Mouse (Mus musculus) midbrain, embryonic 10.5 days (tissue): ENCODE data around the gene Gm10447. TPM values are rescaled to one million over a fixed set of nuclear protein-coding genes. Genes with fewer than 3 reads are reported as not detected.

Experiments used
- DNase-seq: peaks from one replicate; pipeline ENCODE4 v3.0.0-alpha.2; 2017; ENCODE audit warnings: low spot score
- H3K27ac ChIP-seq: fragments of 300-500 bp; sonication (generic); replicated peaks from 2 replicates; pipeline ENCODE4 v1.5.1; 2016; ENCODE audit warnings: mild to moderate bottlenecking
- H3K27me3 ChIP-seq: fragments of 300-500 bp; sonication (generic); 2 replicates; pipeline ENCODE4 v1.6.1; 2016; ENCODE audit warnings: low read depth, mild to moderate bottlenecking; ENCODE audit not compliant: poor library complexity, severe bottlenecking
- H3K36me3 ChIP-seq: fragments of 300-500 bp; sonication (generic); 2 replicates; pipeline ENCODE4 v1.6.1; 2016; ENCODE audit warnings: mild to moderate bottlenecking, moderate library complexity
- H3K4me1 ChIP-seq: fragments of 300-500 bp; sonication (generic); 2 replicates; pipeline ENCODE4 v1.6.1; 2016
- H3K4me3 ChIP-seq: fragments of 300-500 bp; sonication (generic); 2 replicates; pipeline ENCODE4 v1.5.1; 2016; ENCODE audit warnings: mild to moderate bottlenecking, moderate library complexity
- H3K9me3 ChIP-seq: fragments of 300-500 bp; sonication (generic); replicated peaks from 2 replicates; pipeline ENCODE4 v1.6.1; 2016; ENCODE audit warnings: mild to moderate bottlenecking
- WGBS: fragments of 180-500 bp; shearing (Covaris S2); methylation state at CpG from one replicate; pipeline ENCODE4 v1.1.7; 2016; 5-methylcytosine and 5-hydroxymethylcytosine counted together
- polyA plus RNA-seq: library from polyadenylated mRNA; unstranded; fragments of >200 nt; fragmentation: Nextera tagmentation; extraction: Ambion mirVana; gene quantifications from 2 replicates; pipeline ENCODE4 v1.2.1, GENCODE M21; 2016

The Gm10447 gene
- polyA plus RNA-seq, 1 experiment from 2014 or later, result not detected

DNA sequence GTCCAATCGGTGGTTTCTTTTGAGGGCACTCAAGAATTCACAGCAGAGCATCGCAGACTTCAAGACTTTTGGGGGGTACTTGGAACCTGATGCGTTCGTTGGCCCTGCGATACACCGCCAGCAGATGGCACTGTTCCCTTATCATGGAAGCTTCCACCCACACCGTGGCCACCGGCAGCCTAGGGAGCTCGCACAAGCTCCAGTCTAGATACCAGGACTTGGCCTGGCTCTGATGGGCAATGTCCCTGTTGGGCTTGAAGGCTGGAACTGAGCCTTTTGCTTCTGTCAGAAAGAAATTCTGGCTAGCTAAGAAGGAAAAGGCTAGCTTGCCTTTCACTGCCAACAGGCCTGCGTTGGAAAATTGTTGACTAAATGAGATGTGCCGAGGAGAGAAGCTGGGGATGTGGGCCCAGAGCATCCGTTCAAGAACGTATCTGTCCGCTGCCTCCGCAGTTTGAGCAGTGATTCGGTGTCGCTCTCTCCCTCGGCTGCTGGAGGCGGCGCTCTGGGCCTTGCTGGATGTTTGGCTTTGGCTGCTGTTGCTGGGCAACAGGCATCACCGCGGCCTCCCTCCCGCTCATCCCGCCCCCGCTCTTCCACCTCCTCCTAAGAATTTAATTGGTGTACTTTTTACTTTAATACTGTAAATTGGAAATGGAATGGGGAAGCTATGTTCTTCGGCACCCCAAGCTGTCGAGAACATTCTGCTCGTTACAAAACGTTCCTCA is 13.2 kb upstream of the Gm10447 start, which contains the start of gene Gm9837:
TSS of gene Gm9837 (minus strand) at position 512 of the 728 bp plus-strand sequence.
- H3K27me3 ChIP-seq, result peaks cover 99% of the 10 kb centered on the region
- 2% methylated on average over 29 of the region's 29 CpGs for WGBS
- H3K27ac ChIP-seq, result peak within 1 kb of the TSS; percentile 24
- H3K9me3 ChIP-seq, result no peaks in the 10 kb centered on the region; the same call in 1 of the 2 replicates
- peaks cover 28% of the 10 kb centered on the region for H3K4me1 ChIP-seq
- no peaks in the 10 kb centered on the region for H3K36me3 ChIP-seq
- DNase-seq, result peak; percentile 90
- peak within 1 kb of the TSS; percentile 44 for H3K4me3 ChIP-seq

DNA sequence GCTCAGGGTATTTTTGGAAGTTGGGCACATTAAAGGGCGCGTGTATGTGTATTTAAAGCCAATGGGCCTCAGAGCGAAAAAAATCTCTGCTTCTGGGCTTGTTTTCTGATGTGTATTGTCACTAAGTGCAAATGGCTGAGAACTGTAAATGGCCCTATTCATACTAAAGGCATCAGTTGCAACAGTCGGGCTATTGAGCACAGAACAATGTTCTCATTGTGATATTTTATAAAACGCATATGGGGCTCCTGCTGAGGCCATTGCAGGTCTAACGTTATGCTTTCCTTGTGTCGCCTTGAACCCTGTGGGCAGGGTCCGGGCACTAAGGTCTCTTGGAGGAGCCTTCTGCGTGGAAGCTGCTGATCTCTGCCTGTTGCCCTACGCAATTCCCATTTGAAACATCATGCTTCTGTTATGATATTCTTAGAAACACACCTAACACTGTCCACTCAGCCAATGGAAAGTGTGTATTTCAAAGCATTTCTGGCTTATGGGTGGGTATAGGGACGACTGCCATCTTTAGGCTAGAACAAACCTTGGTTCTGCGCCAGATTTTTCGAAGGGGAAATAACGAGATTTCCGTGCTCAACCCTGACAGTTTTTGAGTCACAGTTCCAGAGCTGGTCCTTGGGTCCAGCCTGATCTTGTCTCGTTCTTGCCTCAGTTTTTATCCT is 12.5 kb upstream of the Gm10447 start:
- Histone ChIP-seq H3K27ac (no peak overlapping the region), H3K36me3 (no peaks in the 10 kb centered on the region), H3K4me3 (0 out of 2 replicates have a peak overlapping the region, but pooled peaks have one; percentile 44), H3K4me1 (peaks cover 27% of the 10 kb centered on the region), H3K9me3 (peaks cover 6% of the 10 kb centered on the region; the same call in 1 of the 2 replicates), H3K27me3 (peaks cover 99% of the 10 kb centered on the region)
- DNase-seq, result no peak
- 49% methylated on average over 16 of the region's 16 CpGs for WGBS

DNA sequence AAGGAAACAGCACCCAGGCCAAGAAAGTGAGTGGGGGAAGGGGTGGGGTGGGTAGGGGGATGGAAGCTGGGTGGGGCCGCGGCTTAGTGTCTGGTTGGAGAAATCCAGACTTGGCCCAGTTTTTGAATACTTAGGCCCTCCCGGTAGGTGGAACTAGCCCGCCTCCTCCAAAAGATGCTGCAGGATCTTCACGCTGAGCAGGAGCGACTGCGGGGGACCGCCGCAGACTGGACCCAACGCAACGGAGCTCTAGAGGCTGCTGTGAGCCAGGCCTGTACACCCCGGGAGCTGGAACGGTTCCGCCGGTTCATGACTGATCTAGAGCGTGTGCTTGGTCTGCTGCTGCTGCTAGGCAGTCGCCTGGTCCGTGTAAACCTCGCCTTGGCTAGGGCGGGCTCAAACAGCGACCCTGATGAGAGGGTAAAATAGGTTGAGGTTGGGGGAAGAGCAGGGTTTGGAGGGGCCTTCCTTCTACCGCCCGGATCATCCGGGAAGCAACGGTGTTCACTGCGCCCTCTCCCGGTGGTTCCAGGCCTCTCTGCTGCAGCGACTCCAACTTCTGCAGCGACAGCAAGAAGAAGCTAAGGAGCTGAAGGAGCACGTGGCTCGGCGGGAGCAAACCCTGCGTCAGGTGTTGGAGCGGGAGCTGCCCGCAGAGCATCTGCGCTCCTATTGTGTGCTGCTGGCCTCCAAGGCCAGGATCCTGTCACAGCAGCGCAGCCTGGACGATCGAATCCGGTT is 9.5 kb upstream of the Gm10447 start:
- WGBS, result 5% methylated on average over 40 of the region's 40 CpGs
- H3K27ac ChIP-seq, result peak overlapping the region; percentile 69; the same call in 1 of the 2 replicates
- H3K9me3 ChIP-seq, result peaks cover 6% of the 10 kb centered on the region; the same call in 1 of the 2 replicates
- peak overlapping the region; percentile 44 for H3K4me3 ChIP-seq
- H3K27me3 ChIP-seq, result peaks cover 99% of the 10 kb centered on the region
- H3K36me3 ChIP-seq, result no peaks in the 10 kb centered on the region
- peak; percentile 86 for DNase-seq
- peaks cover 44% of the 10 kb centered on the region for H3K4me1 ChIP-seq

DNA sequence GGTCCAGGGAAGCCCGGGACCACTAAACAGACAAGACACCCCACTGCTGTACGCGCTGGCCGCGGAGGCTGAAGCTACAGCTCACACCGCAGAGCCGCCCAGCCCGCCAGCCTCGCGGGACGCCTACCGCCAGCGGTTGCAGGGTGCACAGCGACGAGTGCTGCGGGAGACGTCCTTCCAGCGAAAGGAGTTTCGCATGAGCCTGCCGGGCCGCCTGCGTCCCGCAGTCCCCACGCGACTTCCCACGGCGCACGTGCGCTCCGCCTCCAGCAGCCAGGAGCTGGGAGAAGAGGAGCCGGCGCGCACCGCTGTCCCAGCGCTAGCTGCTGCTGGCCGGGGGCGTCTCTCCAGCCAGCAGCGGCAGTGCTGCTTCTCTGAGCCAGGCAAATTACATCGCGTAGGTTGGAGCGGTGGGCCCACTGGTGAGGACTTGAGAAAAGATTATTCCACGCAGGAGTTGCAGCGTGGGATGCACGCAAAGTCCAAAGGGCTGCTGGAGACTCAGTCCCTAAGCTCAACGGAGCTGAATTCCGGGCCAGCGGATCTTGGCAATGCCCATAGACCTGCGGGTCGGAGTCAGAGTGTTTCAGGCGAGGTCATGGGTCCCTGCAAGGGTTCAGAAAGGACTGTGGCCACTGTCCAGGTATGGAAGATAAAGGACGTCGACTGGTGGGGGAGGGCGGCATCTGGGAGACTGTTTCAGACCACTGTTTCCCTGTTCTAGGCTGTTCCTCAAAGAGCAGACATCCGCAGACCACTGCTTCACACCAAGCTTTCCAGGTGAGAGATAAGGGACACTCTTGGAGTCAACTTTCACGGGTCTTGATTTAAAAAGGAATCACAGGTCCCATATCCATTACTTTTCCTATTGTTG is 6.9 kb upstream of the Gm10447 start:
- 7% methylated on average over 55 of the region's 55 CpGs for WGBS
- peak overlapping the region; percentile 51 for H3K4me3 ChIP-seq
- peaks cover 100% of the 10 kb centered on the region for H3K27me3 ChIP-seq
- peaks cover 28% of the 10 kb centered on the region for H3K4me1 ChIP-seq
- H3K36me3 ChIP-seq, result no peaks in the 10 kb centered on the region
- peaks cover 6% of the 10 kb centered on the region; the same call in 1 of the 2 replicates for H3K9me3 ChIP-seq
- peak; percentile 61 for DNase-seq
- H3K27ac ChIP-seq, result no peak overlapping the region

DNA sequence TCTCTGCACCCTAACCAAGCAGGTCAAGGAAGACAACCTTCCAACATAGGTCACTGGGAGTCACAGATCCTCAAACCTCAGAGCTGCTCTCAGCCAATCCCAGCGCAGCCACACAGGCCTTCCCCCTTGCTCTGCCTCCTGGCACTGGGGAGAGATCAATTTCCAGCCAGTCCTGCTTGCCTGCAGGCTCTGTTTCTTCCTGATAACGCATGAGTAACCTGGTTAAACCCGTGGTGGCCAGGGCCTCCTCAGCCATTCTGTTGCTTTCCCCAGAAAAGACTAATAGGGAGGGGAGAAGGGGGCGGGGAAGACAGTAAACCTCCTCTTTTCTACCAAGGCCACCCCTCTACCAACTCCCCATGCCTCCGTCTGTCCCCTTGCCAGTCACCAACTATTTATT is 4.8 kb upstream of the Gm10447 start:
- Histone ChIP-seq H3K27ac (no peak overlapping the region), H3K4me1 (peaks cover 34% of the 10 kb centered on the region), H3K4me3 (no peak overlapping the region), H3K9me3 (peaks cover 6% of the 10 kb centered on the region; the same call in 1 of the 2 replicates), H3K27me3 (peaks cover 100% of the 10 kb centered on the region), H3K36me3 (no peaks in the 10 kb centered on the region)
- WGBS, result 28% methylated on average over 5 of the region's 5 CpGs
- DNase-seq, result no peak

DNA sequence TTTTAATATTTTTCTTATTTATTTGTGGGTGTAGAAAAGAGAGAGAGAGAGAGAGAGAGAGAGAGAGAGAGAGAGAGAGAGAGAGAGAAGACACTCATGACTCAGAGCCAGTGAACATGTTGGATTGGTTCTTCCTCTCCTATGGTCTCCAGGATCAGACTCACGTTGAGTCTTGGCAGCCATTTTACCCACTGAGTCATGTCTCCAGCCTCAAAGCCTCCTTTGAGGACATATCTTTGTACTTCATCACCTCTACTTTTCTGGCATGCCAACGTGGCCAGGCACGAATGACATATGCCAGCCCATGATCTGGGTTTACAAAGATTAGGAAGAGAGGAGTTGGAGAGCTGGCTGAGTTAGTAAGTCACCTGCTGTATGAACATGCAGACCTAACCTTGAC is 3.3 kb upstream of the Gm10447 start:
- WGBS, result 87% methylated on average over 3 of the region's 3 CpGs
- DNase-seq, result no peak
- Histone ChIP-seq H3K9me3 (peaks cover 6% of the 10 kb centered on the region; the same call in 1 of the 2 replicates), H3K4me3 (no peak overlapping the region), H3K4me1 (peaks cover 31% of the 10 kb centered on the region), H3K27me3 (peaks cover 100% of the 10 kb centered on the region), H3K36me3 (no peaks in the 10 kb centered on the region), H3K27ac (no peak overlapping the region)

DNA sequence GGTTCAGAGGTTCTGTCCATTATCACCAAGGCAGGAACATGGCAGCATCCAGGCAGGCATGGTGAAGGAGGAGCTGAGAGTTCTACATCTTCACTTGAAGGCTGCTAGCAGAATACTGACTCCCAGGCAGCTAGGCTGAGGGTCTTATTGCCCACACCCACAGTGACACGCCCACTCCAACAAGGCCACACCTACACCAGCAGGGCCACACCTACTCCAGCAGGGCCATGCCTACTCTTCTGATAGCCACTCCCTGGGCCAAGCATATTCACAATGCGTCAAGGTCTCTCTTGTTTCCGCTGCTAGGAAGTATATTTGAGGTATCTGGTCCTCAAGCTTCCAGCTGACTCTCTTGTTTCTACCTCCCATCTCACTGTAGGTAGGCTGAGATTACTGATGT is 2.1 kb upstream of the Gm10447 start:
- peaks cover 95% of the 10 kb centered on the region for H3K27me3 ChIP-seq

DNA sequence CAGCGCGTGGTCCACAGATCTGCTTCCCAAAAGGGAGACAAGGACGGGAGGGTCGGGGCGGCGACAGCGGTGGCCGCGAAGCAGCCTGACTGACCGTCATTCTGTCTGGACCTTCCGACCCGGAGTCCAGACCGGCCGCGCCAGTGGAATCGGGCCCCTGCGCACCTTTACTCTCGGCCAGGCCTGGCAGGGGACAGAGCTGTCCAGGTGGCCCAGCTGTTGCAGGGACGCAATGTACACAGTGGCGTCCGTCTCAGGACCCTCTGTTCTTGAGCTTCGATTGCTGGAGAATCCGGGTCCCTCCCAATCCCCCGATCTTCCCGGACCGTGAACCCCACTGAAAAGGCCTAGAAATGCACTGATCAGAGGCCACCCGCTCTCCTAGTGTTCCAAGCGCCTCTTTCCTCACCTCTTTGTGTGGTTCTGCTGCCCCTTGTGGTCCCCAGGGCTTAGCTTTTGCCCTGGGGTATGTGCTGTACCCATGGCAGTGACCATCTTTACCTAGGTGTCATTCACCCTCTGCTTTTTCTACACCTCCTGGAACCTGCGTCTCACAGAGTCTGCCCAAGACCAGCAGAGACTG is 553 bp upstream of the Gm10447 start:
- peak overlapping the region; percentile 68 for H3K27ac ChIP-seq
- peaks cover 79% of the 10 kb centered on the region for H3K27me3 ChIP-seq
- no peak for DNase-seq

More for the DNA sequence above, 2.1 kb upstream of the Gm10447 start:
- 66% methylated on average over 3 of the region's 3 CpGs for WGBS
- no peak overlapping the region for H3K27ac ChIP-seq
- DNase-seq, result no peak
- no peaks in the 10 kb centered on the region for H3K9me3 ChIP-seq
- H3K4me3 ChIP-seq, result no peak overlapping the region
- H3K36me3 ChIP-seq, result no peaks in the 10 kb centered on the region
- peaks cover 29% of the 10 kb centered on the region for H3K4me1 ChIP-seq

DNA sequence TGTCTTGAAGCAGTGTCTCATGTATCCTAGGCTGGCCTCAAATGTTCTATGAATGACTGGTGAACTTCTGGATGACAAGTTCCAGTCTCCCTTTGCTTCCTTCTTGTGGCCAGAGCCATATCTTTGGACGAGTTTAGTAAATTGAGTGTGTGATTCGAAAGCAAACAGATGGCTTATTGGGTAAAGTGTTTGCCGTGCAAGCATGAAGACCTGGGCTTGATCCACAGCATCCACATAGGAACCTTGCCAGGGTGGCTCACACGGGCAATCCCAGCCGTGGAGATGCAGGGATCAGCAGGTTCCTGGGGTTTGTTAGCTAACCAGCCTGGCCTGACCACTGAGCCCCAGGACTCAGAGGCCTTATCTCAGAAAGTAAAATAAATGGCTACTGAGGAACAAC is 3.9 kb downstream of the Gm10447 start:
- Histone ChIP-seq H3K4me1 (peaks cover 14% of the 10 kb centered on the region), H3K27ac (no peak overlapping the region), H3K27me3 (peaks cover 35% of the 10 kb centered on the region), H3K9me3 (no peaks in the 10 kb centered on the region), H3K4me3 (no peak overlapping the region), H3K36me3 (no peaks in the 10 kb centered on the region)
- WGBS, result 81% methylated on average over 5 of the region's 5 CpGs
- DNase-seq, result no peak

More for the DNA sequence above, 553 bp upstream of the Gm10447 start:
- peaks cover 19% of the 10 kb centered on the region for H3K4me1 ChIP-seq
- peak overlapping the region; percentile 65 for H3K4me3 ChIP-seq
- H3K36me3 ChIP-seq, result no peaks in the 10 kb centered on the region
- no peaks in the 10 kb centered on the region for H3K9me3 ChIP-seq
- WGBS, result 3% methylated on average over 28 of the region's 29 CpGs

DNA sequence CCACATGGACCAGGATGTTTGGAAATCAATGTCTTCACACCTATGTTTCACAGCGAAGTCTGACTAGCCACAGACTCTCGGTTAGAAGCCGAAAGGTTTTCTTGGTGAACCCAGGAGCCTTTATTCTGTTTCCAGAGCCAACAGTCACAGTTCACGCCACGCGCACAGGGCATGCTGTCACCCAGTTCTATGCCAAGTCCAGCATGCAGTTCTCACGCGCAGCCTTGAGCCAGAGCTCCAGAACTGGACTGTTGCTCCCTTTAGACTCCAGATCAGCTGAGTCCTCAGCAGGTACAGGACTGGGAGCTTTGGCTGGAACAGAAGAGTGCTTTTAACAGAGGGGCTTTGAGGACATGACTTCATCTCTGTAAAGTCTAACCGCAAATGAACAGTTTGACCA is 4.5 kb downstream of the Gm10447 start:
- 95% methylated on average over 9 of the region's 9 CpGs for WGBS
- peaks cover 29% of the 10 kb centered on the region for H3K27me3 ChIP-seq
- H3K9me3 ChIP-seq, result no peaks in the 10 kb centered on the region
- peaks cover 11% of the 10 kb centered on the region for H3K4me1 ChIP-seq
- no peaks in the 10 kb centered on the region for H3K36me3 ChIP-seq
- DNase-seq, result no peak
- H3K27ac ChIP-seq, result no peak overlapping the region
- H3K4me3 ChIP-seq, result no peak overlapping the region

DNA sequence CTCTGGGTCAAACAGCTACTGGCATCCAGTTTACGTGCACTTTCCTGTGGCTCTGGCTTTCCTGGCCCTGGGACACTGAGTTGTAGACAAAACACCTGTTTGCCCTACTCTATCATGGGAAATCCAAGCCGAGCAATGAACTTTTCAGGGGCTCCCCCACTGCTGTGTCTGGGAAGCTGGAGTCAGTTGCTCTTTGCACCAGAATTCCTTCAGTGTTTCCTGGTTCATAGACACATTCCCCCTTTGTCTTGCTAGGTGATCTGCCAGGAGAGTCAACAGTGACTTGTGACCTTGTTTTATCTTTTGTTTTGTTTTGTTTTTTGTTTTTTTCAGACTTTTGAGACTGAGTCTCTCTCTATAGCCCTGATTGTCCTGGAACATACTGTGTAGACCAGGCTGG is 5.5 kb downstream of the Gm10447 start:
- 78% methylated on average over 2 of the region's 2 CpGs for WGBS
- Histone ChIP-seq H3K9me3 (no peaks in the 10 kb centered on the region), H3K4me1 (0 out of 2 replicates have a peak, but pooled peaks cover under 1% of the 10 kb centered on the region), H3K4me3 (no peak overlapping the region), H3K27me3 (peaks cover 18% of the 10 kb centered on the region), H3K27ac (no peak overlapping the region), H3K36me3 (no peaks in the 10 kb centered on the region)
- no peak for DNase-seq
